Mouse (Mus musculus): ENCODE data around the gene Asic2.

GRCm38 (mm10) chr11:81501473-81502246, 466.6 kb downstream of the Asic2 start:
- no peak for TF ChIP-seq POLR2A (IDR thresholded peaks at IDR 0.05; ENCODE audit: borderline replicate concordance, control insufficient read depth, low read depth, low read length)
- no peak for TF ChIP-seq CTCF (IDR thresholded peaks at IDR 0.05; ENCODE audit: control insufficient read depth, insufficient read depth, low read length)
